Mouse (Mus musculus): ENCODE data around the gene Clhc1.

Gene Clhc1

DNA sequence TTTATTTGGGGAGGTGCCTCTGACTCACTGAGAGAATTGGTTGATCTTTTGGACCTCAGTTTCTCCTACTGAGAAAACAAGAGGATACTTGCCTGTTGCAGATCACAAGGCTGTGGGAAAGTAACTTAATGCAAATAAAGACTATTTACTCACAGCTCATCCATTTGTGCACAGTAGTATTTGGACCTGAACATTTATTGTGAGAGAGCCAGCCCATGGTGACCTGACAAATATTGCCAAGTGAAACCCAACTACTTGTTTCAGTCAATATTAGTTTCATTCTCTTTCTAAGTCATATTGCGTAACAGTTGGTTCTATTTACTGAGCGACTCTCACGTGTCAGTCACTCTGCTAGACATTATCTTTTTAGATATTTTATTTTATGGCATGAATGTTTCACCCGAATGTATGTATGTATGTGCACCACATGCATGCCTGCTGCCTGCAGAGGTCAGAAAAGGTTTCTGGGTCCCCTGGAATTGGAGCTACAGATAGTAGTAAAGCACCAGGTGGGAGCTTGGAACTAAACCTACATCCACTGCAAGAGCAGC is 65.5 kb downstream of the Clhc1 start:
- ChIA-PET CTCF (no interaction called here), POLR2A (interaction anchor here in 2 of 4 experiments (1.0 to 2.1 kb wide), 5 partner anchors 9 to 79 kb away, joined by 3 to 8 read pairs (median 4); partner anchors contain the start of gene Rtn4 (in 1 of the 2))

DNA sequence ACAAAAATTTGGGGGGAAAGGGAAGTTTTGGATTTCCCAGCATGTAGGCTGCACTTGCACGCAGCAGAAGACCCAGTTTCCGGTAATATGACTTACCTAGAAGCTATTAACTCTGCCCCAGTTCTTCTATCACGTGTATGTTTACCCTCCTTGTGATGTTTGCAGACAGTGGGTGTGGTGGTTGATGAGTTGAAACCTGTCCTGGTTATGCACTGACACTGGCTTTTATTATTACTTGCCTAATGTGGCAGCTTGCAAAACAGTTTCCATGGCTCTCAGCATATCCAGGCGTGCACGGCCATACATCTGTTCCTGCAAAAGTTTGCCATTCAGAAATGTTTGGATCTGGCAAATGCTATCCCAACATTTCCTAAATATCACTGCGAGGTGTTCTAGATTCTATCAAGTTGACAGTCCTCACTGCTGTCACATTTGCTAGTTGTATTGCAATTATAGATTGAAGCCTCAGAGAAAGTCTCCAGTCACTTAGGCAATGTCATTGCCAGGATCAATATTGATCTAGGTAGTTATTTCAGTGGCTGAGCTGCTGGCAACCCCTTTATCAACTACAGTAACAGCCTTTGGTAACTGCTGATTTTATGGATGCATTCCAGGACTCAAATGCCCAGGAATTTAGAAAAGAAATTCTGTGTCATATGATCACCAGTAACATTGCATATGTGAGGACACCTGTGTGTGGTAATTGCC is 66.6 kb downstream of the Clhc1 start:
- CTCF ChIA-PET = no interaction called here
- POLR2A ChIA-PET = interaction anchor here in 2 of 4 experiments (1.1 to 2.1 kb wide), 2 partner anchors 11 to 78 kb away, joined by 5 to 8 read pairs; partner anchors contain the start of gene Rtn4 (in 1 of the 2)

DNA sequence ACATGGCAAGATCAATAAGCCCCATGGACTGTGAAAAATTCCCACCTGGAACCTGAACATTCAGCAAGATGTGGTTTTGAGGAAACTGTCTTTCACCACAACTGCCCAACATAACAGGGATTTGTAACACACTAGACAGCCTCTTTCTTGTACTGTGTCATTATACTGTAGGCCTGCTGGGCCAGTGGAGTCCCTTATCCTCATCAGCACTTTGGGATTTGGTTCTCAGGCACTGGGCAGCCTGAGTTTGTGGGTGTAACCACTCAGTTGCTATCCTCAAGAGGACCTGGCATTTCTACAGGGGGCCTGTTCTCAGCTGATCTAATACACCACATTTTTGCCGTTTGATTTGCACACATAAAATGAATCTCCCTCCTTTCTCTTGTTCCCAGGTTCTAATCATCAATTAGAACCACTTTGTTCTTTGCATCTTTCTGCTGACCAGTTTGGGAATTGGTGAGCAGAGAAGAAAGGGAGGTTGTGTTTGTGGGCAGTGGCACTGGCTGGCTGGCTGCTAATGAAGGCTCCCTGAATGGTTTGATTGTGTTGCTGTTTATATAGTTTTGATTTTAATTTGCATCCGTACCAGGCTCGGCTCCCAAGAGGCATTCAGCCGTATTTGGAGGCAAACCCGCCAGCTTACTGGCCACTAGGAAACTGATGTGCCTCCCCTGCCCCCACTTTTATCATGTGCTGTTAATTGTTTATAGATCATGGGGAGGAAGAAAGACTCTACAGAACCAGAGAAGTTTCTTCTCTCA is 74.5 kb downstream of the Clhc1 start:
- ChIA-PET CTCF (no interaction called here), POLR2A (interaction anchor here in 2 of 4 experiments (0.7 to 1.8 kb wide), 3 partner anchors 11 to 16 kb away, joined by 3 to 4 read pairs (median 4); no protein-coding TSS in a partner anchor)

DNA sequence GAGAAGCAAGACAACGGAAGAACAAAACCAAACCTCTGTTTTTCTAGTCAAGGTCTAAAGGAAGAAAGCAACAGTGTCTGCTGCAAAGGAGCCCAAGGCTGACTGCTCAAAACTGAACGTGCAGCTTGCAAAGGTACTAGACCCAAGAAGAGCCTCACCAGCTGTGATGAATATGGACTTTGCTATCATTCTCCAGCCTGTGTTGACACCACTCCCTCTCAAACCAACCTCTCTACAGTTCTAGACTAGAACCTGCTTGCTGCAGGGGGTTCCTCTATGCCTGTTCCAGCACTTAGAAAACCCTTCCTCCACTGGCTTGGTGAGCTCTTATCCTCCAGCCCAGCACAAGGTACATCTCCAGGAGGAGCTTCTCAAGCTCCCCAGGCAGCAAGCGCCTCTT is 75.6 kb downstream of the Clhc1 start:
- ChIA-PET POLR2A (interaction anchor here in 2 of 4 experiments (0.8 to 1.1 kb wide), 4 partner anchors 13 to 75 kb away, joined by 3 to 4 read pairs (median 4); no protein-coding TSS in a partner anchor), CTCF (no interaction called here)

DNA sequence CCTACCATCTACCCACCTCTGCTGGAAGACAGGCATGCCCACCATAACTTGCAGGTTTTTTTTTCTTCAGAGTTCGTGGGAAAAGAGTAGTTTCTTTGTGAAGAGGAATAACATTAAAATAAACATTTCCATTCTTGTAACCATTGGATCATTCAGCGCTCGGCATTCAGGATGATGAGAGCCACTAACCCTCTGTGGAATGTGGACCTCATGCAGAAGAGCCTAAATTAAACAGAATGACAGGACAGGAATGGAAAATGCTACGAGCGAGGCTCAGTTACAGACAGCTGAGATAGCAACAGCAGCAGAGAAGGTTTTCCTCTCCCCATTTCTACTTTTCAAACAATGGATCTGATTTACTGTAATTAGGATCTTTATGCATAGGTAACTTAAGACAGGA is 78.8 kb downstream of the Clhc1 start:
- CTCF ChIA-PET = no interaction called here
- POLR2A ChIA-PET = no interaction called here

DNA sequence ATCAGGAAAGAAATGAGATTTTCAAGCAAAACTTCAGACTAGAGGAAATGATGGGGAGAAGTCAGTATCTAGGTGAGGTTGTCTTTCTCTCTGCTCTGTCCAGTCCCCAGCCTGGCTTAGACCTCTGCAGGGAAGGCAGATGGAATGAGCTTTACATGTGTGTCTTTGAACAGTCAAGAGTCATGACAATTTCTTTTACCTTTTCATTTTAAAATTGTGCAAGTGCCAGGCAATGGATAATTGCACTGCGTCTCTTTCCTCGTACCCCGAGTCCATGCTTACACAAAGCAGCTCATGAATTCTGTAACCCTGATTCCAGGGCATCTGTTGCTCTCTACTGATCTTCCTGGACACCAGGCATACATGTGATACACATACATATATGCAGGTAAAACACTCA is 80.0 kb downstream of the Clhc1 start:
- ChIA-PET POLR2A (interaction anchor here in 1 of 4 experiments (0.7 to 1.2 kb wide), 3 partner anchors 9 to 14 kb away, joined by 3 to 4 read pairs (median 3); no protein-coding TSS in a partner anchor), CTCF (no interaction called here)

All from embryonic stem cell, embryonic (primary cell).